In the genomic region with DNA sequence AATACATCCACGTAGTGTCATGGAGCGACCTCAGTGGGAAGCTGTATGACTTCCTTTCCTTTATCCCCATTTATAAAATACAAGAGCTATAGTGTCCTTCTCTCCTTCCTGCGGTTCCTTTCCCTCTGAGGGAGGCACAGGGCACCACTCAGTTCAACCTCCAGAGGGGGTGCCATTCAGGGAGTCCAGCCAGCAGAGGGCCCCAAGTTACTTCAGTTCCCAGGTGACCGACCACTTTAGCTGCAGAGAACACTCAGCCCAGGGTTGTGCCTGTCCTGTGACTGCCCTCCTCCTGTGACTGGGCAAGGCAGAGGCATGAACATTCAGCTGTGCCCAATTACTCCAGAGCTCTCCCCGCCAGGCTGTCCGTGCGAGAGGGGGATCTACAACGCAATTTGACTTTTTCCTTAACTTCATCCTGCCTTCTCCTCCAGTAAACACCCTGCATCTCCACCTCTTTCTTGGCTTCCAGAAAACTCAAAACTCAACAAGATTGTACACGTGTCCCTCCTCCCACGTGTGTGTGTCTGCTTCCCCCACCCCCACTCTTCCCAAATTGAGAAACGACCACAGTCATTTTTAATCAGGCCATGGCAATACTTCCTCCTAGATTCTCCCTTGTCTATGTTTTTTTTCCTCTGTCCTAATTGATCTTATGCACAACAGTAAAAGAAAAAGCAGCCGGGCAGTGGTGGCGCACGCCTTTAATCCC, we compare ENCODE assay signal across 15 mouse cellular contexts. TPM values are rescaled to one million over a fixed set of nuclear protein-coding genes. Genes with fewer than 3 reads are reported as not detected.
A peak's percentile ranks its signal among the peaks of the same experiment; 100 is the strongest.
DNase-seq lines count a peak whose midpoint lies in the region; TF ChIP-seq lines count a peak whose summit lies in the region.
"Had no signal": no experiment of that assay in that cellular context is flagged by ENCODE, and none has a peak within 500 bp of the region (broad histone marks: within the 10 kb centered on the region; RNA-seq: fewer than 3 reads in every experiment).

No protein-coding gene starts in this region.

- H3K4me3 ChIP-seq in CH12.LX (replicated peaks in 1 of 3; ENCODE audit: low read depth in 2 of 3, low read length in 2 of 3, poor library complexity in 1 of 3), result no peak overlapping the region
- H3K4me3 ChIP-seq: lung, embryonic 15.5 days; myocyte; stomach, embryonic 15.5 days had no signal

- peaks cover 0 to 7% of the 10 kb centered on the region in 2 experiments; a peak in 1 of 4 replicates for H3K4me1 ChIP-seq in CH12.LX (ENCODE audit: control insufficient read depth in 1 of 2, insufficient read depth in 2 of 2)
- H3K4me1 ChIP-seq: lung, embryonic 15.5 days; stomach, embryonic 15.5 days had no signal

- in situ Hi-C loops in CH12.LX (cut with MboI; ENCODE audit: low pct_ligation_motif_present, low pct_unique_long_range_greater_than_20kb, low sequenced_read_pairs), result loop anchor here (5.0 to 25.0 kb wide), 2 partner anchors 85 to 245 kb away; a partner anchor contains a TSS

- intact Hi-C loops in gastrocnemius, postnatal 36 days (cut with DNase I), result no loop called here

- H3K79me2 ChIP-seq in CH12.LX (replicated peaks; ENCODE audit: control insufficient read depth, extremely low read depth, insufficient read depth, poor library complexity, severe bottlenecking), result no peaks in the 10 kb centered on the region

- H3K27ac ChIP-seq in CH12.LX (ENCODE audit: insufficient read depth, low read depth), result no peak overlapping the region
- H3K27ac ChIP-seq: lung, embryonic 15.5 days; stomach, embryonic 15.5 days had no signal

- H3K4me2 ChIP-seq in CH12.LX (ENCODE audit: insufficient read depth, low read depth, poor library complexity, severe bottlenecking), result no peak overlapping the region
- H3K4me2 ChIP-seq: lung, embryonic 15.5 days; stomach, embryonic 15.5 days had no signal

- no peak for TF ChIP-seq EP300 in CH12.LX (IDR thresholded peaks at IDR 0.05; ENCODE audit: low read length)

- H3K9ac ChIP-seq in CH12.LX (ENCODE audit: insufficient read depth, low read depth), result no peak overlapping the region
- H3K9ac ChIP-seq: lung, embryonic 15.5 days; stomach, embryonic 15.5 days had no signal

- dilution Hi-C loops in CH12.LX (cut with MboI; ENCODE audit: extremely low pct_ligation_motif_present, extremely low pct_unique_long_range_greater_than_20kb, low sequenced_read_pairs), result no loop called here

- no peaks in the 10 kb centered on the region for H3K36me3 ChIP-seq in CH12.LX (replicated peaks in 1 of 2; ENCODE audit: control insufficient read depth in 1 of 2, insufficient read depth in 1 of 2, low read length in 1 of 2)
- H3K36me3 ChIP-seq: lung, embryonic 15.5 days; stomach, embryonic 15.5 days had no signal

- TF ChIP-seq CTCF in CH12.LX (conservative IDR thresholded peaks at IDR 0.05 in 1 of 2, IDR thresholded peaks at IDR 0.05 in 1 of 2; ENCODE audit: low read depth in 2 of 2, low read length in 2 of 2), result peak in 1 of 2 experiments; percentile 72; a peak in 2 of 4 replicates

- peak; percentile 7 for TF ChIP-seq RAD21 in CH12.LX (IDR thresholded peaks at IDR 0.05; ENCODE audit: low read depth, low read length)

- TF ChIP-seq POLR2A in CH12.LX (IDR thresholded peaks at IDR 0.05; ENCODE audit: low read depth, low read length), result no peak

- H3K27me3 ChIP-seq in CH12.LX (replicated peaks), result peaks cover 8% of the 10 kb centered on the region
- H3K27me3 ChIP-seq: lung, embryonic 15.5 days; stomach, embryonic 15.5 days had no signal

- peak; percentile 17 to 46 for DNase-seq in adrenal gland, postnatal 36 days
- no peak for DNase-seq in adrenal gland, adult 18-20 months (ENCODE audit: low spot score in 2 of 2)
- peak; percentile 29 to 43 for DNase-seq in kidney, postnatal 4 days
- no peak for DNase-seq in kidney, postnatal 25 days
- DNase-seq in CH12.LX (ENCODE audit: extremely low read depth), result no peak
- DNase-seq in cerebellum, adult 9-10 months, result peak; percentile 61
- no peak for DNase-seq in testis, postnatal 14 days (ENCODE audit: low spot score)
- no peak for DNase-seq in gastrocnemius, postnatal 36 days
- DNase-seq: gastrocnemius, postnatal 10 days; retina, postnatal 1 day had no signal

- H3K9me3 ChIP-seq in CH12.LX (replicated peaks; ENCODE audit: low read length), result no peaks in the 10 kb centered on the region
- H3K9me3 ChIP-seq: lung, embryonic 15.5 days; stomach, embryonic 15.5 days had no signal

TF ChIP-seq in CH12.LX, 34 proteins besides CTCF, POLR2A, EP300 and RAD21:
- peak; percentile 8; the same call in 1 of the 2 replicates for TF ChIP-seq SMC3 (IDR thresholded peaks at IDR 0.05; ENCODE audit: low read depth, low read length)
- TF ChIP-seq ZMIZ1 (IDR thresholded peaks at IDR 0.05; ENCODE audit: low read depth, low read length), result no peak

RNA-seq across cellular contexts. Expression of a gene that starts 6.1 kb away (rescaled TPM):
- total RNA-seq in adrenal gland, postnatal 36 days (2021), result 10 to 100 TPM; 27.0 to 72.3 TPM
- 100 to 1,000 TPM in 1 of 2 experiments, 10 to 100 TPM in 1; 44.9 to 104 TPM for total RNA-seq in adrenal gland, adult 18-20 months (2021)
- total RNA-seq in CH12.LX (2012; rRNA removed) (1.4 and 2.8 TPM in 2 replicates), CH12.LX (2014; rRNA removed) (not detected in 2 replicates)
- polyA plus RNA-seq in CH12.LX (2012; ENCODE audit: insufficient read length, low read depth), result 0.14 and 0.20 TPM in 2 replicates
- total RNA-seq in gastrocnemius, postnatal 36 days (2021), result 10 to 100 TPM; 10.6 to 10.9 TPM

RNA-seq across cellular contexts. Expression of a gene that starts 18.1 kb away (rescaled TPM):
- total RNA-seq in adrenal gland, postnatal 36 days (2021), result 1 to 10 TPM; 1.4 to 1.7 TPM
- 1 to 10 TPM; 1.2 to 2.3 TPM for total RNA-seq in adrenal gland, adult 18-20 months (2021)
- total RNA-seq in CH12.LX (2012; rRNA removed) (0.38 and 0.42 TPM in 2 replicates), CH12.LX (2014; rRNA removed) (not detected in 2 replicates)
- 0.07 TPM in 1 of 2 replicates, not detected in the other for polyA plus RNA-seq in CH12.LX (2012; ENCODE audit: insufficient read length, low read depth)
- not detected for total RNA-seq in gastrocnemius, postnatal 36 days (2021)

RNA-seq across cellular contexts. Expression of a gene that starts 21.3 kb away (rescaled TPM):
- total RNA-seq in adrenal gland, postnatal 36 days (2021), result not detected
- total RNA-seq in adrenal gland, adult 18-20 months (2021), result not detected
- total RNA-seq in CH12.LX (2012; rRNA removed) (not detected in 2 replicates), CH12.LX (2014; rRNA removed) (not detected in 2 replicates)
- polyA plus RNA-seq in CH12.LX (2012; ENCODE audit: insufficient read length, low read depth), result not detected in 2 replicates
- total RNA-seq in gastrocnemius, postnatal 36 days (2021), result not detected
- total RNA-seq: gastrocnemius, postnatal 10 days; layer of hippocampus, postnatal 14 days had no signal
- polyA plus RNA-seq: embryonic facial prominence, embryonic 14.5 days; lung, embryonic 15.5 days; myocyte; stomach, embryonic 15.5 days had no signal

RNA-seq across cellular contexts. Expression of a gene that starts 27.7 kb away (rescaled TPM):
- 10 to 100 TPM; 42.3 to 46.9 TPM for total RNA-seq in adrenal gland, postnatal 36 days (2021)
- 10 to 100 TPM; 36.9 to 46.2 TPM for total RNA-seq in adrenal gland, adult 18-20 months (2021)
- total RNA-seq in CH12.LX (2012; rRNA removed) (69.3 and 71.8 TPM in 2 replicates), CH12.LX (2014; rRNA removed) (48.7 and 53.1 TPM in 2 replicates)
- polyA plus RNA-seq in CH12.LX (2012; ENCODE audit: insufficient read length, low read depth), result 38.5 and 42.5 TPM in 2 replicates
- total RNA-seq in gastrocnemius, postnatal 36 days (2021), result 1 to 10 TPM; 3.7 to 4.2 TPM

Comparison
In these comparisons a context has a peak if more than half of its experiments do, and no peak if none do; other contexts are left out.
1. DNase-seq: peak in adrenal gland, postnatal 36 days (2 of 2), kidney, postnatal 4 days (2 of 2) and cerebellum, adult 9-10 months (single experiment); none in adrenal gland, adult 18-20 months (0 of 2), kidney, postnatal 25 days (0 of 2), CH12.LX (single experiment), testis, postnatal 14 days (single experiment) and gastrocnemius, postnatal 36 days (0 of 2).